Mouse (Mus musculus) spleen, adult 2 months (tissue): Measurements from ENCODE around the gene Mllt1. TPM values are rescaled to one million over a fixed set of nuclear protein-coding genes. Genes with fewer than 3 reads are reported as not detected.
A peak's percentile ranks its signal among the peaks of the same experiment; 100 is the strongest.

Source experiments
- DNase-seq, 2 experiments: peaks; one replicate each; pipeline versions ENCODE4 v3.0.0 to v3.0.0-alpha.2; 2012 to 2021; ENCODE audit warnings: low spot score in 2 of 2, low read depth in 1 of 2
- H3K27ac ChIP-seq: fragments of 200-500 bp; 2 replicates; pipeline ENCODE4 v1.5.1; 2012; ENCODE audit warnings: low read length, inconsistent platforms; ENCODE audit not compliant: insufficient read depth
- H3K27me3 ChIP-seq: fragments of 200-500 bp; 2 replicates; pipeline ENCODE4 v1.6.1; 2012; ENCODE audit warnings: mild to moderate bottlenecking, moderate library complexity, low read length, inconsistent platforms; ENCODE audit not compliant: control insufficient read depth, insufficient read depth
- H3K36me3 ChIP-seq: fragments of 200-500 bp; 2 replicates; pipeline ENCODE4 v1.6.1; 2012; ENCODE audit warnings: mild to moderate bottlenecking, low read length, inconsistent platforms; ENCODE audit not compliant: control insufficient read depth, insufficient read depth
- H3K4me1 ChIP-seq: fragments of 200-500 bp; 2 replicates; pipeline ENCODE4 v1.6.1; 2011; ENCODE audit warnings: inconsistent platforms; ENCODE audit not compliant: control insufficient read depth, insufficient read depth, insufficient read length
- H3K4me3 ChIP-seq: fragments of 200-500 bp; 2 replicates; pipeline ENCODE4 v1.5.1; 2011; ENCODE audit warnings: mild to moderate bottlenecking, inconsistent platforms; ENCODE audit not compliant: insufficient read depth, insufficient read length; ENCODE audit errors: extremely low read depth
- CTCF ChIP-seq: fragments of 200-500 bp; IDR thresholded peaks from 2 replicates; pipeline ENCODE4 v1.5.1; 2011; ENCODE audit warnings: mild to moderate bottlenecking, inconsistent platforms; ENCODE audit not compliant: insufficient read depth, insufficient read length, insufficient replicate concordance; ENCODE audit errors: extremely low read depth
- POLR2A ChIP-seq: fragments of 200-500 bp; IDR thresholded peaks from 2 replicates; pipeline ENCODE4 v1.6.1; 2011; ENCODE audit warnings: low read depth, low read length, inconsistent platforms
- WGBS: fragments of 180-500 bp; shearing (Covaris S2); methylation state at CpG from one replicate; pipeline ENCODE4 v1.1.7; 2018; 5-methylcytosine and 5-hydroxymethylcytosine counted together
- polyA plus RNA-seq: library from polyadenylated mRNA; depleted of rRNA; stranded (reverse); fragments of >200 nt; gene quantifications from 2 replicates; pipeline ENCODE4 v1.2.3, GENCODE M21; 2012; rRNA removed

Gene Mllt1
- polyA plus RNA-seq, 1 experiment = 36.2 TPM

GRCm38 (mm10) chr17:56858216-56858615 lies 77.0 kb downstream of the Mllt1 start:
- TF ChIP-seq CTCF (peak; percentile 77; the same call in 1 of the 2 replicates), POLR2A (no peak)
- peak; percentile 41 to 67 for DNase-seq
- H3K27ac ChIP-seq = no peak overlapping the region
- no peaks in the 10 kb centered on the region for H3K36me3 ChIP-seq
- 50% methylated on average over 4 of the region's 4 CpGs for WGBS
- H3K27me3 ChIP-seq = no peaks in the 10 kb centered on the region
- H3K4me3 ChIP-seq = no peak overlapping the region
- peaks cover 3% of the 10 kb centered on the region; the same call in 1 of the 2 replicates for H3K4me1 ChIP-seq

- Histone ChIP-seq H3K36me3 (no peaks in the 10 kb centered on the region), H3K4me1 (no peaks in the 10 kb centered on the region; the same call in 1 of the 2 replicates), H3K27me3 (no peaks in the 10 kb centered on the region), H3K4me3 (no peak overlapping the region), H3K27ac (no peak overlapping the region)
- TF ChIP-seq POLR2A = no peak
- no peak for TF ChIP-seq CTCF
- 35% methylated on average over 3 of the region's 3 CpGs for WGBS
- no peak for DNase-seq
Measured at GRCm38 (mm10) chr17:56855421-56855820, 79.8 kb downstream of the Mllt1 start.

GRCm38 (mm10) chr17:56851167-56851566 lies 84.0 kb downstream of the Mllt1 start:
- 83% methylated on average over 3 of the region's 3 CpGs for WGBS
- no peak for DNase-seq
- H3K27ac ChIP-seq = no peak overlapping the region

DNA sequence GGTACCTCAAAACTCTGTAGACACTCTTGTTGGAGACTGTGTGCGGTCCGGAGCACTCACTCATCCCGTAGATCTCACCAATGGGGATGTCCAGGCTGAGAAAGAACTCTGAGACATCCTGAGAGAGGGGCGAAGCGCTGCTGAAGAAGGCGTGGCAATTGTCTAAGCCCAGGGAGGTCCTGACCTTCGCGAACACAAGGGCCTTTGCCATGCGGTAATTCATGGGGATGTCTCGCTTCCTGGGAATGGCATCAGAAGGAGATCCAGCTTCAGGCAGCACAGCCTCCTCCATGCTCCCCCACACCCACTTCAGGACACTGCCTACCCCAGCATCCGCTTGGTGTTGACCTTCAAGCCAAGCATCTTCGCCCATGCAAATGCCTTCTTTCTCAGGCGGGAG lies 85.5 kb downstream of the Mllt1 start:
- no peak for DNase-seq
- H3K27me3 ChIP-seq = no peaks in the 10 kb centered on the region
- WGBS = 92% methylated on average over 13 of the region's 13 CpGs

More at GRCm38 (mm10) chr17:56851167-56851566, 84.0 kb downstream of the Mllt1 start:
- no peaks in the 10 kb centered on the region for H3K27me3 ChIP-seq
- H3K36me3 ChIP-seq = no peaks in the 10 kb centered on the region
- TF ChIP-seq POLR2A = no peak
- TF ChIP-seq CTCF = no peak
- no peaks in the 10 kb centered on the region for H3K4me1 ChIP-seq
- no peak overlapping the region for H3K4me3 ChIP-seq

GRCm38 (mm10) chr17:56848785-56849184 lies 86.4 kb downstream of the Mllt1 start:
- Histone ChIP-seq H3K4me1 (peaks cover 3% of the 10 kb centered on the region; the same call in 1 of the 2 replicates), H3K4me3 (no peak overlapping the region), H3K36me3 (no peaks in the 10 kb centered on the region), H3K27ac (no peak overlapping the region), H3K27me3 (no peaks in the 10 kb centered on the region)
- 81% methylated on average over 5 of the region's 5 CpGs for WGBS
- no peak for DNase-seq
- no peak for TF ChIP-seq POLR2A
- TF ChIP-seq CTCF = no peak

More for the DNA sequence above, 85.5 kb downstream of the Mllt1 start:
- no peaks in the 10 kb centered on the region for H3K4me1 ChIP-seq
- no peaks in the 10 kb centered on the region for H3K36me3 ChIP-seq
- H3K27ac ChIP-seq = no peak overlapping the region
- H3K4me3 ChIP-seq = no peak overlapping the region
- TF ChIP-seq POLR2A = no peak
- no peak for TF ChIP-seq CTCF

- TF ChIP-seq POLR2A (no peak), CTCF (no peak)
- DNase-seq = no peak
- Histone ChIP-seq H3K4me1 (peaks cover 8% of the 10 kb centered on the region; the same call in 1 of the 2 replicates), H3K27me3 (no peaks in the 10 kb centered on the region), H3K4me3 (no peak overlapping the region), H3K27ac (no peak overlapping the region), H3K36me3 (no peaks in the 10 kb centered on the region)
- 33% methylated on average over 5 of the region's 5 CpGs for WGBS
Measured at GRCm38 (mm10) chr17:56843678-56844077, 91.5 kb downstream of the Mllt1 start.

Other genes starting within 250 kb of the Mllt1 start
- 181 and 252 TPM in 2 replicates for gene Ndufa11, start 217.6 kb downstream of the Mllt1 start, polyA plus RNA-seq
- gene Vmac, start 217.4 kb downstream of the Mllt1 start, polyA plus RNA-seq = 20.3 and 33.9 TPM in 2 replicates
- gene Nrtn, start 177.9 kb downstream of the Mllt1 start, polyA plus RNA-seq = 1.3 and 2.4 TPM in 2 replicates
- gene Dus3l, start 170.7 kb downstream of the Mllt1 start, polyA plus RNA-seq = 98.4 and 128 TPM in 2 replicates
- 3.3 and 4.7 TPM in 2 replicates for gene Prr22, start 165.2 kb downstream of the Mllt1 start, polyA plus RNA-seq
- gene Rfx2, start 104.4 kb downstream of the Mllt1 start, polyA plus RNA-seq = 13.6 and 16.5 TPM in 2 replicates
- gene Acsbg2, start 61.0 kb downstream of the Mllt1 start, polyA plus RNA-seq = not detected in 2 replicates
- 0.09 and 0.21 TPM in 2 replicates for gene 1700061G19Rik, start 59.9 kb downstream of the Mllt1 start, polyA plus RNA-seq
- gene Acer1, start 46.7 kb upstream of the Mllt1 start, polyA plus RNA-seq = not detected in 2 replicates
- 66.7 and 103 TPM in 2 replicates for gene Clpp, start 54.9 kb upstream of the Mllt1 start, polyA plus RNA-seq
- 20.3 and 22.3 TPM in 2 replicates for gene Alkbh7, start 61.9 kb upstream of the Mllt1 start, polyA plus RNA-seq
- gene Pspn, start 64.6 kb upstream of the Mllt1 start, polyA plus RNA-seq = not detected in 2 replicates
- 18.5 and 26.8 TPM in 2 replicates for gene Gtf2f1, start 75.9 kb upstream of the Mllt1 start, polyA plus RNA-seq
- gene Gm17949, start 76.1 kb upstream of the Mllt1 start, polyA plus RNA-seq = 0.07 and 0.12 TPM in 2 replicates
- gene Khsrp, start 96.1 kb upstream of the Mllt1 start, polyA plus RNA-seq = 82.8 and 119 TPM in 2 replicates
- not detected in 2 replicates for gene Slc25a41, start 106.2 kb upstream of the Mllt1 start, polyA plus RNA-seq
- gene Crb3, start 123.7 kb upstream of the Mllt1 start, polyA plus RNA-seq = 6.3 and 6.8 TPM in 2 replicates
- 10.7 and 13.1 TPM in 2 replicates for gene Slc25a23, start 124.4 kb upstream of the Mllt1 start, polyA plus RNA-seq
- gene Dennd1c, start 143.1 kb upstream of the Mllt1 start, polyA plus RNA-seq = 94.1 and 116 TPM in 2 replicates
- 1.6 and 1.7 TPM in 2 replicates for gene Tubb4a, start 152.4 kb upstream of the Mllt1 start, polyA plus RNA-seq
- 2.7 and 3.4 TPM in 2 replicates for gene Tnfsf9, start 169.9 kb upstream of the Mllt1 start, polyA plus RNA-seq
- gene Cd70, start 214.4 kb upstream of the Mllt1 start, polyA plus RNA-seq = 0.36 and 0.55 TPM in 2 replicates